Mouse (Mus musculus) stomach, postnatal 0 days (tissue): ENCODE measurements around the gene Smpd3. TPM values are rescaled to one million over a fixed set of nuclear protein-coding genes. Genes with fewer than 3 reads are reported as not detected.

Source experiments
- ATAC-seq: fragments of 200-750 bp; cut with Nextera tagmentation; 2 replicates; pipeline ENCODE4 v1.8.0; 2017; ENCODE audit not compliant: low FRiP score, low TSS enrichment
- DNase-seq: peaks from one replicate; pipeline ENCODE4 v3.0.0-alpha.2; 2016; ENCODE audit warnings: low spot score
- H3K27ac ChIP-seq: fragments of 300-500 bp; sonication (generic); replicated peaks from 2 replicates; pipeline ENCODE4 v1.5.1; 2014; ENCODE audit warnings: mild to moderate bottlenecking, control low read depth
- H3K27me3 ChIP-seq: fragments of 300-500 bp; sonication (generic); 2 replicates; pipeline ENCODE4 v1.6.1; 2014; ENCODE audit warnings: low read length; ENCODE audit not compliant: control insufficient read depth, insufficient read depth
- H3K36me3 ChIP-seq: fragments of 300-500 bp; sonication (generic); 2 replicates; pipeline ENCODE4 v1.6.1; 2014; ENCODE audit warnings: low read length, mixed read lengths; ENCODE audit not compliant: control insufficient read depth, insufficient read depth
- H3K4me1 ChIP-seq: fragments of 300-500 bp; sonication (generic); replicated peaks from 2 replicates; pipeline ENCODE4 v1.6.1; 2014; ENCODE audit warnings: antibody characterized with exemption; ENCODE audit not compliant: control insufficient read depth, insufficient read depth
- H3K4me2 ChIP-seq: fragments of 300-500 bp; sonication (generic); replicated peaks from 2 replicates; pipeline ENCODE4 v1.6.1; 2014; ENCODE audit warnings: low read depth, mild to moderate bottlenecking, control low read depth, moderate library complexity
- H3K4me3 ChIP-seq: fragments of 300-500 bp; sonication (generic); 2 replicates; pipeline ENCODE4 v1.5.1; 2014; ENCODE audit warnings: low read depth, low read length, control low read depth
- H3K9ac ChIP-seq: fragments of 300-500 bp; sonication (generic); 2 replicates; pipeline ENCODE4 v1.6.1; 2014; ENCODE audit warnings: mild to moderate bottlenecking, low read length, control low read depth, mixed read lengths
- H3K9me3 ChIP-seq: fragments of 300-500 bp; sonication (generic); 2 replicates; pipeline ENCODE4 v1.6.1; 2016; ENCODE audit warnings: low read length; ENCODE audit not compliant: control insufficient read depth
- CTCF ChIP-seq: IDR thresholded peaks from 2 replicates; pipeline ENCODE4 v1.5.1; 2016; ENCODE audit warnings: antibody characterized with exemption, low read depth, mild to moderate bottlenecking, moderate library complexity
- EP300 ChIP-seq: optimal IDR thresholded peaks from 2 replicates; pipeline ENCODE3; 2016; ENCODE audit warnings: antibody characterized with exemption
- WGBS: fragments of 180-500 bp; shearing (Covaris S2); extraction: QIAGEN DNeasy Blood & Tissue Kit; methylation state at CpG from one replicate; pipeline ENCODE4 v1.1.7; 2014; 5-methylcytosine and 5-hydroxymethylcytosine counted together
- polyA plus RNA-seq: library from polyadenylated mRNA; unstranded; fragments of >200 nt; fragmentation: Nextera tagmentation; extraction: Ambion mirVana; gene quantifications from 2 replicates; pipeline ENCODE4 v1.2.1, GENCODE M21; 2015

The Smpd3 gene
- polyA plus RNA-seq, 1 experiment from 2014 or later: 47.7 TPM

- no peaks in the 10 kb centered on the region for H3K4me1 ChIP-seq
- H3K36me3 ChIP-seq: peaks cover 2% of the 10 kb centered on the region; the same call in 1 of the 2 replicates
- no peak overlapping the region for H3K9ac ChIP-seq
- H3K27ac ChIP-seq: no peak overlapping the region
- no peak for ATAC-seq
- no peaks in the 10 kb centered on the region for H3K9me3 ChIP-seq
- 47% methylated on average over 1 of the region's 1 CpGs for WGBS
- no peak overlapping the region for H3K4me2 ChIP-seq
- no peak overlapping the region for H3K4me3 ChIP-seq
- peak; percentile 66 for TF ChIP-seq CTCF
- TF ChIP-seq EP300: no peak
- no peaks in the 10 kb centered on the region for H3K27me3 ChIP-seq
- peak; percentile 63 for DNase-seq
These were observed 79.6 kb downstream of the Smpd3 start for GRCm38 (mm10) chr8:106258169-106258568.

- Histone ChIP-seq H3K4me2 (no peak overlapping the region), H3K4me3 (no peak overlapping the region), H3K9me3 (no peaks in the 10 kb centered on the region), H3K27ac (no peak overlapping the region), H3K4me1 (no peaks in the 10 kb centered on the region), H3K9ac (no peak overlapping the region), H3K27me3 (no peaks in the 10 kb centered on the region), H3K36me3 (peaks cover 37% of the 10 kb centered on the region)
- TF ChIP-seq EP300 (no peak), CTCF (no peak)
- ATAC-seq (no peak), DNase-seq (no peak)
- WGBS: 52% methylated on average over 4 of the region's 4 CpGs
These were observed 87.6 kb downstream of the Smpd3 start for GRCm38 (mm10) chr8:106250186-106250585.

GRCm38 (mm10) chr8:106237106-106237505, 100.7 kb downstream of the Smpd3 start:
- no peaks in the 10 kb centered on the region for H3K9me3 ChIP-seq
- H3K36me3 ChIP-seq: peaks cover 13% of the 10 kb centered on the region
- no peak for DNase-seq
- H3K27ac ChIP-seq: no peak overlapping the region
- WGBS: 73% methylated on average over 5 of the region's 5 CpGs
- no peaks in the 10 kb centered on the region for H3K4me1 ChIP-seq
- ATAC-seq: no peak
- H3K4me3 ChIP-seq: no peak overlapping the region
- H3K4me2 ChIP-seq: no peak overlapping the region
- TF ChIP-seq EP300: no peak
- no peaks in the 10 kb centered on the region for H3K27me3 ChIP-seq
- H3K9ac ChIP-seq: no peak overlapping the region

GRCm38 (mm10) chr8:106234567-106235261, 103.1 kb downstream of the Smpd3 start:
- DNase-seq (peak; percentile 37), ATAC-seq (no peak)
- 72% methylated on average over 17 of the region's 17 CpGs for WGBS

GRCm38 (mm10) chr8:106232751-106233150, 105.0 kb downstream of the Smpd3 start:
- DNase-seq (no peak), ATAC-seq (no peak)
- Histone ChIP-seq H3K4me2 (no peak overlapping the region), H3K27me3 (no peaks in the 10 kb centered on the region), H3K36me3 (peaks cover 13% of the 10 kb centered on the region), H3K4me1 (no peaks in the 10 kb centered on the region), H3K4me3 (no peak overlapping the region), H3K9me3 (no peaks in the 10 kb centered on the region), H3K27ac (no peak overlapping the region), H3K9ac (no peak overlapping the region)
- WGBS: 65% methylated on average over 3 of the region's 3 CpGs
- TF ChIP-seq CTCF: peak; percentile 15; the same call in 1 of the 2 replicates
- no peak for TF ChIP-seq EP300

More at GRCm38 (mm10) chr8:106234567-106235261, 103.1 kb downstream of the Smpd3 start:
- Histone ChIP-seq H3K4me3 (no peak overlapping the region), H3K9me3 (no peaks in the 10 kb centered on the region), H3K9ac (no peak overlapping the region), H3K36me3 (peaks cover 13% of the 10 kb centered on the region), H3K4me1 (no peaks in the 10 kb centered on the region), H3K27ac (no peak overlapping the region), H3K27me3 (no peaks in the 10 kb centered on the region), H3K4me2 (no peak overlapping the region)
- no peak for TF ChIP-seq EP300
- TF ChIP-seq CTCF: no peak

GRCm38 (mm10) chr8:106231536-106231935, 106.3 kb downstream of the Smpd3 start:
- no peaks in the 10 kb centered on the region for H3K27me3 ChIP-seq
- H3K36me3 ChIP-seq: peaks cover 7% of the 10 kb centered on the region; the same call in 1 of the 2 replicates
- no peak for TF ChIP-seq EP300
- TF ChIP-seq CTCF: no peak
- no peak overlapping the region for H3K4me2 ChIP-seq
- H3K27ac ChIP-seq: no peak overlapping the region
- no peak for ATAC-seq
- no peak overlapping the region for H3K9ac ChIP-seq
- 90% methylated on average over 7 of the region's 7 CpGs for WGBS
- H3K4me3 ChIP-seq: no peak overlapping the region
- H3K4me1 ChIP-seq: no peaks in the 10 kb centered on the region
- DNase-seq: no peak
- H3K9me3 ChIP-seq: no peaks in the 10 kb centered on the region
